Mouse (Mus musculus): ENCODE results near the gene Pcsk5. TPM values are rescaled to one million over a fixed set of nuclear protein-coding genes. Genes with fewer than 3 reads are reported as not detected.

Pcsk5 gene
- polyA plus RNA-seq, 1 experiment from 2014 or later = 12.0 TPM

DNA sequence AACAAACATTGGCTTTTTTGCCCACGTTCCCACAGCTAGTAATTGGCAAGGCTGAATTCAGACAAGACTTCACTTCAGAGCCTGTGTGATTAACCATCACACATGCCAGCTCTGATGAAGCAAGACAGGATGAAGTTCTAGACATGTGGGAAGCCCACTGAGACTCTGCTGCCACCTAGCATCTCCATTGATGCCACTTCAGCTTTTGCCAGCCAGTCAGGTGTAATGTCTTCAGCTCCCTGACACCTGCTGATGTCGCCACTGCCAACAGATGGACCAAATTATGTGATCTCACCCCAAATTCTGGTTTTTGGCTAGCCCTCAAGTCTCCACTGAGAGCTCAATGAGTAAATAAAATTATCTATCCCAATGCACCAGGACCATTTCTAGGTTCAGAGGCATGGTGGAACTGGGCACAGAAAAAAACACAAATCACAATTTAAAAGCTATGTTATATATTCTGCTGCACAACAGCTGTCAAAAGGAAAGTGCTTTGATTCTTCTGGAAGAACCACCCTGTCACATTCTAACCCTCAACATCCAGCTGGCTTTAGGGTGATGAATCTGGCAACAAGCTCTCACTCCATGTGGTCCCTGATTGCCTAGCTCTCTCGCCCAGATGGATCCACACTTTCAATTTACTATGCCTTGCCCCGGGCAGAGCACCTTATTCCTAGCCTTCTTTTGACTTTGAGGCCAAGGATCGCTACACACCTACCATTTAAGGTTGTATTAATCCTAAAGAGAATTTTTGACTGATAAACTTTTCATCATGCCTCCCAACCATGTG lies 67.6 kb downstream of the Pcsk5 start:
- Histone ChIP-seq H3K4me2 (replicated peaks) (no peak overlapping the region), H3K4me3 (no peak overlapping the region), H3K27me3 (no peaks in the 10 kb centered on the region), H3K27ac (no peak overlapping the region), H3K9me3 (replicated peaks) (no peaks in the 10 kb centered on the region), H3K4me1 (no peaks in the 10 kb centered on the region), H3K9ac (no peak overlapping the region), H3K36me3 (no peaks in the 10 kb centered on the region)
- ATAC-seq (ENCODE audit: low FRiP score) = no peak
- 84% methylated on average over 5 of the region's 5 CpGs for WGBS

DNA sequence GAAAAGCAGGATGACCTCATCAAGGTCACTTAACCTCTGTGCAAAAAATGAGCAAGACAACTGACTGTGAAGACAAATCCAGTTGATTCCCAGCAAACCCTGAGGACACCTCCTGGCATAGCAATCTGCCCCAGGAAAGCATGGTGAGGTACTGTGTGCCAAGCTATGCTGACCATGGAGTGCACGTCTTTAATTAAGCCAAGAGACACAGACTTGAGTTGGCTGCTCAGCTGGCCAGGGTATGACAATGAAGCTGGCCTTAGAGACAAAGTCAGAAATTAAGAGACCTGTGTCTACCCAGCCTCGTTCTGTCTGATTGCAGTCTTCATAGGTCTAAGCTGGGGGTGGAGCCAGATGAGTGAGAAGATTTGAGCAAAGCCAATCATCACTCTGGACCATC lies 72.4 kb downstream of the Pcsk5 start:
- Histone ChIP-seq H3K36me3 (no peaks in the 10 kb centered on the region), H3K27me3 (no peaks in the 10 kb centered on the region), H3K4me3 (no peak overlapping the region), H3K4me2 (replicated peaks) (no peak overlapping the region), H3K27ac (no peak overlapping the region), H3K9me3 (replicated peaks) (no peaks in the 10 kb centered on the region), H3K9ac (no peak overlapping the region), H3K4me1 (no peaks in the 10 kb centered on the region)
- WGBS = 85% methylated on average over 2 of the region's 2 CpGs
- no peak for ATAC-seq (ENCODE audit: low FRiP score)

DNA sequence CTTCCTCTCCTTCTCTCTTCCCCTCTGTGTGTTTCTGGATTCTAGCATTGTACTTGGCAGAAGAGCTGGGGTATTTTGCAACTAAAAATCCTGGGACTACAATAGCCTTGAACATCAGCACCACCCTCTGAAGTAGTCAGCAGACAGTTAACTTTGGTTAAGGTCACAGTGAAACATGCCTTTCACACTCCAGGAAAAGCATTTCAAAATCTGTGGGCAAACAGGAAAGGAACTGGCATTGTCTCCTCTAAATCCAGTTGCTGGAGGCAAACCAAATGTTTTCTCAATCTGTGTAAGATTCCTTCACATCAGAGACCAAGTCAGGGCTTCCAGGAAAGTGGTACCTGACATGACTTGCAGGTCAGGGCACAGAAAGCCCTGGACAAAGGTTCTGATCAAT lies 74.7 kb downstream of the Pcsk5 start:
- no peak overlapping the region for H3K4me2 ChIP-seq (replicated peaks)
- ATAC-seq (ENCODE audit: low FRiP score) = no peak
- no peaks in the 10 kb centered on the region for H3K27me3 ChIP-seq
- no peak overlapping the region for H3K9ac ChIP-seq
- no peak overlapping the region for H3K27ac ChIP-seq
- no peaks in the 10 kb centered on the region for H3K9me3 ChIP-seq (replicated peaks)
- H3K36me3 ChIP-seq = no peaks in the 10 kb centered on the region
- H3K4me1 ChIP-seq = no peaks in the 10 kb centered on the region
- no peak overlapping the region for H3K4me3 ChIP-seq

DNA sequence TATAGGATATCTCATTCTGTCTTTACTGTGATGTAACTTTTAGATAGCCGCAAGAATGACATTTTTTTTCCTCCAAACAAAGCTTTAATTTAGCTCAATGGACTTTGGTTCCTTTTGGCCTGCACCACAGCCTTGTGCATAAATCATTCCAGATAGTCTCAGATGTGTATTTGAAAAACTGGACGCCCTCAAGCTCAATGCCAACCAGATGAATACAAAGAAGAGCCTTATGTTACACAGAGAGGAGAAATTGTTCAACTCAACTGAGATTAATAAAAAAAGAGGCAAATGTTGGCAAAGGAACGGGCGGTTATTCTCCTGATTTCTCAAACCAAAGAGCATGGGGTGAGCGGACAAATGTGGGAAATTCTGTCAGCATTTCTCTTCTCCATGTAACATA lies 75.8 kb downstream of the Pcsk5 start:
- H3K9ac ChIP-seq = no peak overlapping the region
- no peak overlapping the region for H3K4me2 ChIP-seq (replicated peaks)
- H3K4me3 ChIP-seq = no peak overlapping the region
- H3K4me1 ChIP-seq = no peaks in the 10 kb centered on the region
- H3K27me3 ChIP-seq = no peaks in the 10 kb centered on the region
- ATAC-seq (ENCODE audit: low FRiP score) = no peak
- no peak overlapping the region for H3K27ac ChIP-seq
- H3K9me3 ChIP-seq (replicated peaks) = no peaks in the 10 kb centered on the region
- WGBS = 69% methylated on average over 5 of the region's 5 CpGs
- H3K36me3 ChIP-seq = no peaks in the 10 kb centered on the region

DNA sequence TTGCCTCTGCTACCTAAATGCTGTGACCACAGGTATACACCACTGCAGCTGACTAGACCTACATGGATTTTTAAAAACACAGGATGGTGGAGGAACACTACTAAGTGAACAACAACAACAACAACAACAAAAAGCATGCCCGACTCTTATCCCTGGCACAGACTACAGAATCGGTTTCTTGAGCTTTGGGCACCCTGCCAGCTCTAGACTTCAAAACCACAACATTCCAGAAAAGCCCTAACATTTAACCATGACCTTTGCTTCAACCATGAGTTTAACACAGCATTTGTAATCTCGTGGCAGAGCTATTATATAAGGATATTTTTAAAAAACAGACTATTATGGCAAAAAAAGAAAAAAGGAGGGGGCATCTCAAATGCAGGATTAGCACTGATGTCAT lies 84.6 kb downstream of the Pcsk5 start:
- no peaks in the 10 kb centered on the region for H3K9me3 ChIP-seq (replicated peaks)
- H3K9ac ChIP-seq = no peak overlapping the region
- WGBS = 82% methylated on average over 3 of the region's 3 CpGs
- no peak for ATAC-seq (ENCODE audit: low FRiP score)
- no peaks in the 10 kb centered on the region for H3K27me3 ChIP-seq
- no peak overlapping the region for H3K27ac ChIP-seq
- H3K4me1 ChIP-seq = no peaks in the 10 kb centered on the region
- no peak overlapping the region for H3K4me3 ChIP-seq
- H3K36me3 ChIP-seq = no peaks in the 10 kb centered on the region
- H3K4me2 ChIP-seq (replicated peaks) = no peak overlapping the region

DNA sequence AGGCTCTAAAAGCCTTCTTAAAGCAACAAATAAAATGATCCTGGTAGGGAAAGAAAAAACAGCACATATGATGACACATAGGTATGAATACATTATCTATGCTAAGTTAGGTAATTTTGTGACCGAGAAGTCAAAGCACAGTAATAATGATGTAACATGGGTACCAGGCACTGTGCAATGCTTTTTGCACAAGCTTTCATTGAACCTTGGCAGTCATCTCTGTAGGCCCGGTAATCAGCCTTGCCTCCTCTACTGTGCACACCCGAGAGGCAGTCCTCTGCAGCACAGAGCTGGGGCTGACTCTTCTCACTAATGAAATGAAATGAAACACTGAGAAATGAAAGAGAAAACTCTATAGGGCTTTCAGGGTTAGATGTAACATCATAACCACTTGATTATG lies 89.1 kb downstream of the Pcsk5 start:
- Histone ChIP-seq H3K9ac (no peak overlapping the region), H3K36me3 (no peaks in the 10 kb centered on the region), H3K4me2 (replicated peaks) (no peak overlapping the region), H3K4me1 (no peaks in the 10 kb centered on the region), H3K27ac (no peak overlapping the region), H3K27me3 (no peaks in the 10 kb centered on the region), H3K9me3 (replicated peaks) (no peaks in the 10 kb centered on the region), H3K4me3 (no peak overlapping the region)
- no peak for ATAC-seq (ENCODE audit: low FRiP score)
- WGBS = 95% methylated on average over 3 of the region's 3 CpGs

DNA sequence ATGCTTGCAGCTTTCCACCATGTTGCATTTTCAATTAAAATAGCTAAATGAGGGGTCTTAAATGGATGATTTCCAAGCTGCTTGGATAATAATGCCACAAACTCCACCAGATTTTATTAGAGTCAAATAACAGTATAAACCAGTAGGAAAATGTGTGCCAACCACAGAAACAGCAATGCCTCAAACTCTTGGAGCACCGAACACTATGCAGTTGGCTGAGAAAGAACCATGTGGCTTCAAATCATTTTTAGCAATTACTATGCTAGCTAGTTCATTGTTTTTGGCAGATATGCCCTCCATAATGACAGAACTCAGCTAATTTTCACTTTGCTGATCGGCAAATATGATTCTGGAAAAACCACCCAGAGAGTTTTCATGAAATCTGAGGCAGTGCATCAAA lies 92.1 kb downstream of the Pcsk5 start:
- Histone ChIP-seq H3K9me3 (replicated peaks) (no peaks in the 10 kb centered on the region), H3K9ac (no peak overlapping the region), H3K27me3 (no peaks in the 10 kb centered on the region), H3K27ac (no peak overlapping the region), H3K4me3 (no peak overlapping the region), H3K4me2 (replicated peaks) (no peak overlapping the region), H3K36me3 (no peaks in the 10 kb centered on the region), H3K4me1 (no peaks in the 10 kb centered on the region)
- ATAC-seq (ENCODE audit: low FRiP score) = no peak
- WGBS = 94% methylated on average over 2 of the region's 2 CpGs

DNA sequence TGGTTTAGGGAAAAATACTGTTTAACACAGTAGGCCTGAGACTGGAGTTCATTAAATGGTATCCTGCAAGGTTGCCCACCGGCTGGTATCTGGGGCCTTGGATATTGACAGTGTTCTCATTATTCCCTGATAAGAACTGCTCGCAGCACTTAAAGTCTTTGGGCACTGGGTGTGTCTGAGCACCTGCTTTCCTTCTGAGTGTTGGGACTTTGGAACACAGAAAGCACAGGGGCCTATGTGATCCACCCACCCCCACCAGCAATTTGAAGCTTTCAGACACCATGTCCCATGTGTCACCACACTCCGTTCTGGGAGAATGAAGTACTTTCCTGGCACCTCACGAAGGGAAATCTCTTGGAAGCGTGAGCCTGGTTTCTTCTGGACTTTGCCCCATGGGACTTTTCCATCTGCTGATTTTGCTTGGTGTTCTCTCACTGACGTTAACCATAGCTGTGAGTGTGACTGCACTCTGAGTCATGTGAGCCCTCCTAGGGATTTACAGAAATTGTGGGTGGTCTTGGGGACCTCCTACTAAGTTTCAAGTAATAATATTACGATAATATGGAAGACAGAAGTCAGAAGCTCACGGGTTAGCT lies 92.9 kb downstream of the Pcsk5 start:
- Histone ChIP-seq H3K27ac (no peak overlapping the region), H3K9ac (no peak overlapping the region), H3K4me1 (no peaks in the 10 kb centered on the region), H3K4me2 (replicated peaks) (no peak overlapping the region), H3K9me3 (replicated peaks) (no peaks in the 10 kb centered on the region), H3K36me3 (no peaks in the 10 kb centered on the region), H3K4me3 (no peak overlapping the region), H3K27me3 (no peaks in the 10 kb centered on the region)
- 89% methylated on average over 8 of the region's 8 CpGs for WGBS
- ATAC-seq (ENCODE audit: low FRiP score) = no peak

DNA sequence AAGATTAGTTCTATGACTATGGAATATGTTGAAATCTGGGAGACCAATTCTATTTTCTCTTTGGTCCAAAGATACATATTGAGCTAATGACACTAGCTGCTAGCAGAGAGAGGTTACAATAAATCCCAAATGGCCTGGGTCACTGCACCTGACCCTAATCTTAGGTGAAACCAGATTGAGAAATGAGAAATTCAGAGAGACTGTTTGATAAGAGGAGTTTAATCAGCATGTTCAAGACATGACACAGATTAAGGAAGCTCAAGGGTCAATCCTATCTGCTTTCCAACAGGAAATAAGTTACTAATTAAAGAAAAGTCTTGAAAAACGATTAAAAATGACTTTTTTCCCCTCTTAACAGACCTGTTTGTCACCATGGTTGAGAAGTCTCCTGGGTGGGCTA lies 96.0 kb downstream of the Pcsk5 start:
- WGBS = 41% methylated on average over 1 of the region's 1 CpGs
- H3K4me2 ChIP-seq (replicated peaks) = no peak overlapping the region

DNA sequence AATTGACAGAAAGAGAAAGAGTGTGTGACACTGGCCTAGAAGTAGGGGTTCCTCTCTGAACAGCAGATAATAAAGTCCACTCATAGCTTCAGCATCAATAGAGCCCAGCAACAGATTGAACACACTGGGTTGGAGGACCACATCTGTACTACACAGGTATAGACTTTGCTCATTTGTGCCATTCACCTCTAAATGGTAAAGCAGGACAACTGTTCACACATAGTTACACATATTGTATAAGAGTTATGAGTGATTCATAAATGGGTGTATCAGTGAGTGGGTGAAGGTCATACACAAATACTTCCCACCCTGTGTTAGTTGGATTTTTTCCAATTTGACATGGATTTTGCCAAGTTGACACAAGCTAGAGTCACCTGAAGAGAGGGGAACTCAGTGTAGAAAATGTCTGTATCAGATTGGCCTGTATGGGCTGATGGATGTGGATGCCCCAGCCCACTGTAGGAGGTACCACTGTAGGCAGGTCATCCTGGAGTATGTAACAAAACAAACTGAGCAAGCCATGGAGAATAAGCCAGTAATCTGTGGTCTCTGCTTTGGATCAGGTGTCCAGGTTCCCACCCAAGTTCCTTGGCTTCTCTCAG lies 104.7 kb downstream of the Pcsk5 start:
- no peaks in the 10 kb centered on the region for H3K36me3 ChIP-seq
- ATAC-seq (ENCODE audit: low FRiP score) = no peak
- H3K4me1 ChIP-seq = no peaks in the 10 kb centered on the region
- no peak overlapping the region for H3K4me2 ChIP-seq (replicated peaks)
- H3K9ac ChIP-seq = no peak overlapping the region
- H3K27ac ChIP-seq = no peak overlapping the region
- H3K9me3 ChIP-seq (replicated peaks) = no peaks in the 10 kb centered on the region
- no peak overlapping the region for H3K4me3 ChIP-seq
- no peaks in the 10 kb centered on the region for H3K27me3 ChIP-seq

More for the DNA sequence above, 96.0 kb downstream of the Pcsk5 start:
- H3K4me3 ChIP-seq = no peak overlapping the region
- H3K27me3 ChIP-seq = no peaks in the 10 kb centered on the region
- no peak overlapping the region for H3K27ac ChIP-seq
- H3K36me3 ChIP-seq = no peaks in the 10 kb centered on the region
- no peaks in the 10 kb centered on the region for H3K4me1 ChIP-seq
- H3K9me3 ChIP-seq (replicated peaks) = no peaks in the 10 kb centered on the region
- no peak for ATAC-seq (ENCODE audit: low FRiP score)
- no peak overlapping the region for H3K9ac ChIP-seq

DNA sequence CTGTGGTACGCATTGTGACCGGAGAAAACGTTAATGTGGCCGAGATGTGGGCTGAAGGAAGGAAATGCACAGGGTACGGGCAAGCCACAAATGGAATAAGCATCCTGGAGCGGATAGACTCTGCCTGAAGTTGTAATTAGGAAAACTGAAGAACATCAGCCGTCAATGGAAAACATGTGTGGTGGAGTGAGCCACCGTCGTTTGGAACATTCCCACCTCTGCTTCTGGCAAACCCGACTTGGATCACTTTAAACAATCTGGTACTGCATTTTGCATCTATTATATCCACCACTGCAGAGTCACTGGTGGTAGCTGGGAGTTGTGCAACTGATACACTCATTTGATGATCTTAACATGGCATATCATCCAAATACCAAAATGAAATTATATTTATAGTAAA lies 120.4 kb downstream of the Pcsk5 start:
- Histone ChIP-seq H3K4me1 (no peaks in the 10 kb centered on the region), H3K4me3 (no peak overlapping the region), H3K36me3 (no peaks in the 10 kb centered on the region), H3K9ac (no peak overlapping the region), H3K27ac (no peak overlapping the region), H3K9me3 (replicated peaks) (no peaks in the 10 kb centered on the region), H3K4me2 (replicated peaks) (no peak overlapping the region), H3K27me3 (no peaks in the 10 kb centered on the region)
- WGBS = 74% methylated on average over 10 of the region's 10 CpGs
- no peak for ATAC-seq (ENCODE audit: low FRiP score)

DNA sequence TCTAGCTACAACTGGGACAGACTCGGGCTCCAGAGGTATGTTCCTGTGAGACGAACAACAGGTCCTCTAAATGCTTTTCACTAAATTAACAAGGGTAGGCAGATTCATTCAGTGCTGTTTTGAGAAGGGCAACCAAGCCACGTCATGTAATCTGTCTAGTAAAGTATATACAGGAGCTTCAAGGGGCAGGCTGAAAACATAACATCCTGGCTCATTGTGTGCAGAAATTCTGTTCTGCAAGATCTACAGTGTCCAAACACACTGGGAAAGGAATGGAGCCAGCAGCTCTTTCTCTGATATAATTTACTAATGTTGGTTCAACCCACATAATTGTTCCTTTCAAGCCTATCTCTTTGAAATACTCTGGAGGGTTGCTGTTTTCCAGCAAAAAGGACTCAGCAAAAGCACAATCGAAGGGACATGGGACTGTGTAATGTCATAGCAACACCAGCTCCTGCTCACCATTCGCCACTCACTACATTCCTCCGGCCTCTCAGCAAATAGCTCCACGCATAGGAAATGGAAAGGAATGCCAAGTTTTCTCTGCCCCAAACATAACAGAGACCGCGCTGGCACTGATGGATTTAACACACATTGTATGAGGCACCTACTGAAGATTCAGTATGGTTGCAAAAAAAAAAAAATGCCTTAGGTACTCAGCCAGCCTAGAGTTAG lies 122.0 kb downstream of the Pcsk5 start:
- H3K4me1 ChIP-seq = no peaks in the 10 kb centered on the region
- H3K4me3 ChIP-seq = no peak overlapping the region
- no peaks in the 10 kb centered on the region for H3K36me3 ChIP-seq
- H3K4me2 ChIP-seq (replicated peaks) = no peak overlapping the region
- H3K9ac ChIP-seq = no peak overlapping the region
- WGBS = 77% methylated on average over 9 of the region's 9 CpGs
- no peak for ATAC-seq (ENCODE audit: low FRiP score)
- H3K27me3 ChIP-seq = no peaks in the 10 kb centered on the region
- H3K27ac ChIP-seq = no peak overlapping the region
- H3K9me3 ChIP-seq (replicated peaks) = no peaks in the 10 kb centered on the region
